Mouse (Mus musculus): ENCODE results near the gene Mthfd1l. TPM values are rescaled to one million over a fixed set of nuclear protein-coding genes. Genes with fewer than 3 reads are reported as not detected.
A peak's percentile ranks its signal among the peaks of the same experiment; 100 is the strongest.

Mthfd1l gene
- polyA plus RNA-seq, 1 experiment from 2014 or later: 23.9 TPM

DNA sequence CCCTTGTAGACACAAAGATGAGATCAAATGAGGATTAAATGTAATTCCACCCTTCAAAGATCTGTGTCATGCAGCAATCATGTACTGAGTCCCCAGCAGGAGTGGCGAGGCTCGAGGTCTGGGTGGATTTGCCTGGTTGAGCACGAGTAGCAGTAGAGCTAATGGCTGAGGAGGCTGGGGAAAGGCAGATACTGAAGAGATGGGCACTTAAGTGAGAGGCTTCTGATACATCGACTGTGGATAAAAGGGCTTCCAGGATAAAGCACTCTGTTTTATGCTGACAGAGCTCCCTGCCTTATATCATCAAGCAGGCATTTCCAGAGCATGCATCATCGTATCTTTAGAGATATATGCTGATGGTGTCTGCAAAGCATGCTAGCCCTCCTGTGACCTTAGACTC is 84.9 kb downstream of the Mthfd1l start:
- WGBS: 65% methylated on average over 5 of the region's 5 CpGs
- ATAC-seq (replicated peaks; ENCODE audit: low FRiP score, low TSS enrichment, low read depth): no peak
- H3K4me2 ChIP-seq (ENCODE audit: low read length): no peak overlapping the region
- H3K4me1 ChIP-seq (replicated peaks; ENCODE audit: control insufficient read depth, insufficient read depth, low read length): 0 out of 2 replicates have a peak, but pooled peaks cover 3% of the 10 kb centered on the region
- H3K27ac ChIP-seq (ENCODE audit: low read depth): no peak overlapping the region
- no peaks in the 10 kb centered on the region for H3K36me3 ChIP-seq (ENCODE audit: control insufficient read depth, insufficient read depth, low read length)
- no peaks in the 10 kb centered on the region for H3K27me3 ChIP-seq (replicated peaks; ENCODE audit: control insufficient read depth, insufficient read depth, low read length)
- no peaks in the 10 kb centered on the region for H3K9me3 ChIP-seq (ENCODE audit: control insufficient read depth, low read length)
- no peak for DNase-seq (ENCODE audit: low spot score)
- H3K4me3 ChIP-seq (ENCODE audit: low read depth, low read length): no peak overlapping the region
- H3K9ac ChIP-seq (ENCODE audit: low read length): no peak overlapping the region

DNA sequence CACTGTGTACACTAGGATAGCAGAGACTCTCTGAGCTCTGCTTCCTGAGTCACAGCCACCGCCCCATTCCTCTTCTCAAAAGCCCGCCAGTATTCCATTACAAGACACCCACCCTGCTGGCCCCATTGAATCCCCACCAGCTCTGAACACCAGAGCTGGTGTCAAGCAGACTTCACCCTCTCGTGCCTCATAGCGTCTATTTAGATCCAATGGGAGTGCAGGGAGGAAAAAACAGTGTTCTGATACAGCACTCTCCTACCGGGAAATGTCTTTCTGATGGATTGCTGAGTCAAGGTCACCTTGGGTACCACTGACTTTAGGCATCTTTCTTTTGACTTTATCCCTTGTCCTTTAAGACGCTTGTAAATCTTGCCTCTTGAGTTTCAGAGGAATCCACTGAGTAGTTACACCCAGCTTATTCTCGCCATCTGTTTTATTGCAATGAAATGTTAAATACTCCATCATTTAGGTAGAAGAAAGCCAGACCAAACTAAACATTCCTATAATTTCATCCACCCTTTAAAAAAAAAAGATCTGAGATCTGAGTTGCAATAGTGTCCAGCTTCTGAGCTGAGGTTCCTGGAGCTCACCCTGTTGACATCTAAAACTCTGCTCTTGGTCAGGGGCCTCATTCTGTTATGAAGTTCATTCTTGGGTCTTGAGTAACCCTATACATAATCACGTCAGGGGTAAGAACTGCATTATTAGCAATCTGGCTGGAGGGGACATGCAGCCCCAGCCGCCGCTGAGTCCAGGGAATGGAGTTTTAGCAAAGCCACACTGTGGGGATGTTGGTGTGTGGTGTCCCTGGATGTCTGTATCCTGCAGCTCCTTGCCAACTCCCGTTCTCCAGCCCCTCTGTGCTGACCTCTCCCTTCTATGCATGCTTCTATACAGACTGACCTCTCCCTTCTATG is 88.4 kb downstream of the Mthfd1l start:
- Histone ChIP-seq H3K4me1 (replicated peaks; ENCODE audit: control insufficient read depth, insufficient read depth, low read length) (0 out of 2 replicates have a peak, but pooled peaks cover 2% of the 10 kb centered on the region), H3K9me3 (ENCODE audit: control insufficient read depth, low read length) (no peaks in the 10 kb centered on the region), H3K27ac (ENCODE audit: low read depth) (peak overlapping the region; percentile 74), H3K9ac (ENCODE audit: low read length) (no peak overlapping the region), H3K4me2 (ENCODE audit: low read length) (no peak overlapping the region), H3K4me3 (ENCODE audit: low read depth, low read length) (no peak overlapping the region), H3K36me3 (ENCODE audit: control insufficient read depth, insufficient read depth, low read length) (no peaks in the 10 kb centered on the region), H3K27me3 (replicated peaks; ENCODE audit: control insufficient read depth, insufficient read depth, low read length) (no peaks in the 10 kb centered on the region)
- no peak for DNase-seq (ENCODE audit: low spot score)
- ATAC-seq (replicated peaks; ENCODE audit: low FRiP score, low TSS enrichment, low read depth): peak; percentile 33; the same call in 1 of the 2 replicates
- WGBS: 60% methylated on average over 11 of the region's 11 CpGs

GRCm38 (mm10) chr10:4063537-4063936 is 90.6 kb downstream of the Mthfd1l start:
- 74% methylated on average over 4 of the region's 4 CpGs for WGBS

GRCm38 (mm10) chr10:4065295-4066084 is 92.6 kb downstream of the Mthfd1l start:
- Histone ChIP-seq H3K9me3 (ENCODE audit: control insufficient read depth, low read length) (no peaks in the 10 kb centered on the region), H3K4me2 (ENCODE audit: low read length) (no peak overlapping the region), H3K4me1 (replicated peaks; ENCODE audit: control insufficient read depth, insufficient read depth, low read length) (0 out of 2 replicates have a peak, but pooled peaks cover 2% of the 10 kb centered on the region), H3K36me3 (ENCODE audit: control insufficient read depth, insufficient read depth, low read length) (no peaks in the 10 kb centered on the region), H3K9ac (ENCODE audit: low read length) (no peak overlapping the region), H3K4me3 (ENCODE audit: low read depth, low read length) (no peak overlapping the region), H3K27ac (ENCODE audit: low read depth) (no peak overlapping the region; the same call in 1 of the 2 replicates), H3K27me3 (replicated peaks; ENCODE audit: control insufficient read depth, insufficient read depth, low read length) (no peaks in the 10 kb centered on the region)
- WGBS: 72% methylated on average over 15 of the region's 15 CpGs
- no peak for ATAC-seq (replicated peaks; ENCODE audit: low FRiP score, low TSS enrichment, low read depth)
- DNase-seq (ENCODE audit: low spot score): no peak

More at GRCm38 (mm10) chr10:4063537-4063936, 90.6 kb downstream of the Mthfd1l start:
- DNase-seq (ENCODE audit: low spot score) (no peak), ATAC-seq (replicated peaks; ENCODE audit: low FRiP score, low TSS enrichment, low read depth) (no peak)
- H3K4me3 ChIP-seq (ENCODE audit: low read depth, low read length): no peak overlapping the region
- H3K4me1 ChIP-seq (replicated peaks; ENCODE audit: control insufficient read depth, insufficient read depth, low read length): 0 out of 2 replicates have a peak, but pooled peaks cover 2% of the 10 kb centered on the region
- no peaks in the 10 kb centered on the region for H3K36me3 ChIP-seq (ENCODE audit: control insufficient read depth, insufficient read depth, low read length)
- H3K27ac ChIP-seq (ENCODE audit: low read depth): no peak overlapping the region
- H3K4me2 ChIP-seq (ENCODE audit: low read length): no peak overlapping the region
- no peaks in the 10 kb centered on the region for H3K27me3 ChIP-seq (replicated peaks; ENCODE audit: control insufficient read depth, insufficient read depth, low read length)
- no peaks in the 10 kb centered on the region for H3K9me3 ChIP-seq (ENCODE audit: control insufficient read depth, low read length)
- no peak overlapping the region for H3K9ac ChIP-seq (ENCODE audit: low read length)

DNA sequence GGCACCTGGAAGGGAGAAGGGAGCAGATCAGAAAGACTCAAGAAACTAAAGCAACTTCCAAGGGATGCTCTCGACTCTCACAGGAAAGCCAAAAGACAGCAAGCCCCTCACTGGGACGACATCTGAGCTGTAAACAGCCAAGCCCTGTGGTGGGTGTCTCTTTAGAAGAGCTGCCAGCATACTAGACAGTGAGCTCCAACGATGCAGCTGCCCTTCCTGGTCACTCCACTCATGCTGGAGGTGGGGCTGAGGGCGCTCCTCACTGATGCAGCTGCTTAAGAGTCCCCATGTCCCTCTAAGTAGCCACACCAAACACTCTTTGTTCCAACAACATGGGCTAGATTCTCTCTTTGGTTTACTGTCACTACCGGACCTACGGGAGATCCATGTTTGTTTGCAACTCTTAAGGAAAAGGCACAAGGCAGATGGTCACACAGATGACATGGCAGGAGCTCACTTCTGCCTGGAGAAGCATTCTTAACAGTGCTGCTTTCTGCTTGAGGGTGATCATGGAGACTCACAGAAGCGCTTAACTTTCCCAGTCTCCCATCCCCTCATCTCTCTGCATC is 96.4 kb downstream of the Mthfd1l start:
- ATAC-seq (replicated peaks; ENCODE audit: low FRiP score, low TSS enrichment, low read depth): no peak
- no peaks in the 10 kb centered on the region for H3K27me3 ChIP-seq (replicated peaks; ENCODE audit: control insufficient read depth, insufficient read depth, low read length)
- H3K27ac ChIP-seq (ENCODE audit: low read depth): no peak overlapping the region
- H3K4me1 ChIP-seq (replicated peaks; ENCODE audit: control insufficient read depth, insufficient read depth, low read length): 0 out of 2 replicates have a peak, but pooled peaks cover 2% of the 10 kb centered on the region
- no peaks in the 10 kb centered on the region for H3K36me3 ChIP-seq (ENCODE audit: control insufficient read depth, insufficient read depth, low read length)
- H3K9ac ChIP-seq (ENCODE audit: low read length): no peak overlapping the region
- H3K9me3 ChIP-seq (ENCODE audit: control insufficient read depth, low read length): no peaks in the 10 kb centered on the region
- 83% methylated on average over 7 of the region's 7 CpGs for WGBS
- DNase-seq (ENCODE audit: low spot score): no peak
- H3K4me3 ChIP-seq (ENCODE audit: low read depth, low read length): no peak overlapping the region
- H3K4me2 ChIP-seq (ENCODE audit: low read length): no peak overlapping the region

DNA sequence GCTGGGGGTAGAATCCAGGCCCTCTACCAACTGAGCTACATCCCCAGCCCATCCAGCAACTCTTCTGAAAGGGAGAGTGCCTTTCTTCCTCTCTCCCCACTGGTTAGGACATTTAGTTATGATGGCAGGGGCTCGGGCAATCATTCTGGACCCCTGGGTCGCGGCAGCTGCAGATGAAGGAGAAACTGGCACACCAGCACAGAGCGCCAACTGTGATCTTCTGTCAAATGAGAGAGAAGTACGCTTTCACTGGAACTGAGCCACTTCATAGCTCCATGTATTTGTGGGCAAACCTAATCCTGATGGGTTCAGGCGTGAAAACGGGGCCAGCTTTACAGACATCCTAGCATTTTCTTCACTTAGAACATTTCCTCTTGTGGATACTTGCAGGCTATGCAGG is 97.1 kb downstream of the Mthfd1l start:
- Histone ChIP-seq H3K4me2 (ENCODE audit: low read length) (no peak overlapping the region), H3K27ac (ENCODE audit: low read depth) (no peak overlapping the region), H3K9ac (ENCODE audit: low read length) (no peak overlapping the region), H3K27me3 (replicated peaks; ENCODE audit: control insufficient read depth, insufficient read depth, low read length) (no peaks in the 10 kb centered on the region), H3K36me3 (ENCODE audit: control insufficient read depth, insufficient read depth, low read length) (no peaks in the 10 kb centered on the region), H3K4me3 (ENCODE audit: low read depth, low read length) (no peak overlapping the region), H3K9me3 (ENCODE audit: control insufficient read depth, low read length) (no peaks in the 10 kb centered on the region), H3K4me1 (replicated peaks; ENCODE audit: control insufficient read depth, insufficient read depth, low read length) (0 out of 2 replicates have a peak, but pooled peaks cover 2% of the 10 kb centered on the region)
- WGBS: 94% methylated on average over 7 of the region's 7 CpGs
- no peak for DNase-seq (ENCODE audit: low spot score)
- no peak for ATAC-seq (replicated peaks; ENCODE audit: low FRiP score, low TSS enrichment, low read depth)

- H3K9ac ChIP-seq (ENCODE audit: low read length): no peak overlapping the region
- H3K36me3 ChIP-seq (ENCODE audit: control insufficient read depth, insufficient read depth, low read length): no peaks in the 10 kb centered on the region
- no peak overlapping the region for H3K4me3 ChIP-seq (ENCODE audit: low read depth, low read length)
- 79% methylated on average over 8 of the region's 8 CpGs for WGBS
- DNase-seq (ENCODE audit: low spot score): no peak
- no peak for ATAC-seq (replicated peaks; ENCODE audit: low FRiP score, low TSS enrichment, low read depth)
- H3K27me3 ChIP-seq (replicated peaks; ENCODE audit: control insufficient read depth, insufficient read depth, low read length): no peaks in the 10 kb centered on the region
- no peaks in the 10 kb centered on the region for H3K4me1 ChIP-seq (replicated peaks; ENCODE audit: control insufficient read depth, insufficient read depth, low read length)
- H3K4me2 ChIP-seq (ENCODE audit: low read length): no peak overlapping the region
- H3K27ac ChIP-seq (ENCODE audit: low read depth): no peak overlapping the region
- no peaks in the 10 kb centered on the region for H3K9me3 ChIP-seq (ENCODE audit: control insufficient read depth, low read length)
Observed at GRCm38 (mm10) chr10:4071069-4071844, 98.3 kb downstream of the Mthfd1l start.

- no peak overlapping the region for H3K9ac ChIP-seq (ENCODE audit: low read length)
- DNase-seq (ENCODE audit: low spot score): no peak
- no peak overlapping the region for H3K4me2 ChIP-seq (ENCODE audit: low read length)
- H3K4me1 ChIP-seq (replicated peaks; ENCODE audit: control insufficient read depth, insufficient read depth, low read length): no peaks in the 10 kb centered on the region
- WGBS: 84% methylated on average over 6 of the region's 6 CpGs
- H3K9me3 ChIP-seq (ENCODE audit: control insufficient read depth, low read length): no peaks in the 10 kb centered on the region
- H3K27ac ChIP-seq (ENCODE audit: low read depth): no peak overlapping the region
- no peak for ATAC-seq (replicated peaks; ENCODE audit: low FRiP score, low TSS enrichment, low read depth)
- H3K4me3 ChIP-seq (ENCODE audit: low read depth, low read length): no peak overlapping the region
- no peaks in the 10 kb centered on the region for H3K36me3 ChIP-seq (ENCODE audit: control insufficient read depth, insufficient read depth, low read length)
- no peaks in the 10 kb centered on the region for H3K27me3 ChIP-seq (replicated peaks; ENCODE audit: control insufficient read depth, insufficient read depth, low read length)
Observed at GRCm38 (mm10) chr10:4071845-4072345, 99.0 kb downstream of the Mthfd1l start.
